Mouse (Mus musculus) ZHBTc4 (cell line): ENCODE results near the gene Med15.
"Not testable (repeated sequence)": the region's sequence is repeated elsewhere in the genome, so short reads cannot be mapped to it uniquely, and the experiment has no call there.

ENCODE experiments used
- DNase-seq: peaks from one replicate; pipeline ENCODE4 v3.0.0-alpha.2; 2011; ENCODE audit warnings: low read depth, low spot score

Med15 gene

DNA sequence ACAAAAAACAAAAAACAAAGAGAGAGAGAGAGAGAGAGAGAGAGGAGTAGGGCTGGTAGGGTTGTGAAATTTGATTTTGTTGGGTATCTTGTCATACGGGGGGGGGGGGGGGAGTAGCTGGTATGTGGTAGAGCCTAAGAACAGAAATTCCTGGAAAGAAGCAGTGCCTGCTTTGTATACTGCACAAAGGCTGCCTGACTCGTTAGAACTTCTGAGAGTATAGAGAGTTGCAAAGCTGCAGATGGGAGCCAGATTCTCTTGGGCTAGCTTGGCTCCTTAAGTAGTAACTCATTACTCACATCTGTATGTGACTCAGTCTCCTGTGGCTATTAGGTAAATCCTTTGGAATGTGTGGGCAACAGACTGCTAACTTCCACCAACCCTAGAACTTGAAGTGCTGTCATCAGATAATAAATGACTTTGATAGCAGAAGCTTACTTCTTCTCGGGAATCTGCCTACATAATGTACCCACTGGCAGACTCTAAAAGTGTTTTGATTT is at the start of gene Med15:
Med15 (minus strand) TSS at position 51 of the 500 bp plus-strand sequence.
- DNase-seq: no peak

GRCm38 (mm10) chr16:17779692-17780091 is 47.0 kb upstream of the Med15 start:
- no peak for DNase-seq

GRCm38 (mm10) chr16:17778223-17778622 is 45.5 kb upstream of the Med15 start:
- DNase-seq: no peak

GRCm38 (mm10) chr16:17776828-17777227 is 44.1 kb upstream of the Med15 start:
- peak; percentile 64 for DNase-seq

- DNase-seq: no peak
Observed at GRCm38 (mm10) chr16:17771117-17771865, 38.6 kb upstream of the Med15 start.

- DNase-seq: no peak
Observed at GRCm38 (mm10) chr16:17768834-17769233, 36.1 kb upstream of the Med15 start.

GRCm38 (mm10) chr16:17764108-17764511 is 31.4 kb upstream of the Med15 start:
- DNase-seq: no peak

GRCm38 (mm10) chr16:17761074-17761473 is 28.4 kb upstream of the Med15 start:
- no peak for DNase-seq

- DNase-seq: peak; percentile 91
Observed at GRCm38 (mm10) chr16:17760657-17761056, 28.0 kb upstream of the Med15 start.

GRCm38 (mm10) chr16:17759813-17760321 is 27.2 kb upstream of the Med15 start:
- DNase-seq: peak; percentile 45

GRCm38 (mm10) chr16:17759344-17759773 is 26.7 kb upstream of the Med15 start, which contains the start of gene Klhl22:
Klhl22 (plus strand) TSS chr16:17759618.
- peak; percentile 96 for DNase-seq

GRCm38 (mm10) chr16:17758902-17759301 is 26.2 kb upstream of the Med15 start:
- DNase-seq: no peak

DNA sequence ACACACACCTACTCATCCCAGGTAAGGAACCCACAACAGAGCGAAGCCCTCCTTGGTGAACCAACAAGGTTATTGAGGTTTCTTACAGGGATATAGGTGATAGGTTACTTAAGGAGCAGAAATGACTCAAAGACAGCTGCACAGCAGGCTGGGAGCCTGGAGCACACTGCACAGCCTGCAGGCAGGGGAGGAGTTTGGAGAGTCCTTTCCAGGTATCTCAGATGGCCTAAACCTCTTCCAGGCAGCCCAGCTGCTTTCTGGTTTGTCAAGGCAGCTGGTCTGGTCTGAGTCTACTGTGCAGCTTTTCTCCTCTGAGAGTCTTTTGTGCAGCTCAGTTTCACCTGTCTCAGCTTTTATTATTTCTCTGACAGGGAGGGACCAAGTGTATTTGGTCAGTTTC is 25.1 kb upstream of the Med15 start:
- DNase-seq: no peak

- no peak for DNase-seq
Observed at GRCm38 (mm10) chr16:17753686-17754085, 21.0 kb upstream of the Med15 start.

DNA sequence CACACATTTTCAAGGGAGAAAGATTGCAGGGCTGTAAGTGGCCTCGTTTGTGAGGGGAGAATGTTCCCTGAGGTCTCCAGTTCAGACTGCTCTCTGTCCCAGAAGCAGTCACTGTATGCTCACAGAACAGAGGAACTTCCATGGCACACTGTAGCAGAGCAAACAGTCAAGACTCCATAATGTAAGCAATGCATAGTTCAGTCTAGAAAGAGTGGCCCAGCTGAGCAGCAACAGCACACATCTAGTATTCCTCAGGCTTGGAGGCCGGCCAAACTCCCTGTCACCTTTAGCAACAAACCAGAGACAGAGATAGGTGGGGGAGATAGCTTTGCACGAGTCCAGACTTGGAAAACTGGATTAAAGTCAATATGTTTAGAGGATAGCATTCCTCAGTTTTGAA is 20.3 kb upstream of the Med15 start:
- no peak for DNase-seq

GRCm38 (mm10) chr16:17745067-17745466 is 12.4 kb upstream of the Med15 start:
- no peak for DNase-seq

DNA sequence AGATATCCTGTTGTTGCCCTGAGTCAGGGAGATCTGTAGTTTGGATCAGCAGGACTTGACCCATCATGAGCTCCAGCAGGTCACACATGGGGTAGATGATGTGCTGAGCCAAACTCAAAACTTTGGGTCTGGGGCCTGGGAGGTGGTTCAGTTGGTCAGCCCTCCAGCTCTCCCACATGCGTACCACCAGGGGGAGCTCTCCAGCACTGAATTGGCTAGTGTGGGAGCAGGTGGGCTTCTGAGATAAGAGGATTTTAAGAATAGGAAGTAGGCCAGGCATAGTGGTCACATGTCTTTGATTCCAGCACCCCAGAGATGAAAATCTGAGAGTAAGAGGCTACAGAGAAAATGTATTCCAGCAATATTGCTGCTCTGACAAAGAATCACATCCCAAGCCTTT is 11.8 kb upstream of the Med15 start:
- DNase-seq: peak; percentile 81

- no peak for DNase-seq
Observed at GRCm38 (mm10) chr16:17743279-17743678, 10.6 kb upstream of the Med15 start.

GRCm38 (mm10) chr16:17742810-17743209 is 10.1 kb upstream of the Med15 start:
- no peak for DNase-seq

- no peak for DNase-seq
Observed at GRCm38 (mm10) chr16:17740080-17740479, 7.4 kb upstream of the Med15 start.

GRCm38 (mm10) chr16:17736156-17736555 is 3.5 kb upstream of the Med15 start:
- no peak for DNase-seq

- DNase-seq: not testable (repeated sequence)
Observed at GRCm38 (mm10) chr16:17734872-17735271, 2.2 kb upstream of the Med15 start.

- DNase-seq: no peak
Observed at GRCm38 (mm10) chr16:17733646-17734045, 955 bp upstream of the Med15 start.
